Mouse (Mus musculus) G1E (cell line): Measurements from ENCODE around the gene Tmeff2. TPM values are rescaled to one million over a fixed set of nuclear protein-coding genes. Genes with fewer than 3 reads are reported as not detected.

Experiments
- ATAC-seq: 2 replicates; pipeline ENCODE4 v1.8.0; 2016; ENCODE audit warnings: mild to moderate bottlenecking; ENCODE audit not compliant: insufficient number of reproducible peaks, poor library complexity, low FRiP score, severe bottlenecking; ENCODE audit errors: extremely low read depth
- DNase-seq: peaks from one replicate; pipeline ENCODE4 v3.0.0; 2012; ENCODE audit warnings: low spot score
- H3K27me3 ChIP-seq: 2 replicates; pipeline ENCODE4 v1.6.1; 2012; ENCODE audit warnings: mild to moderate bottlenecking, low read length, inconsistent platforms; ENCODE audit not compliant: insufficient read depth
- H3K36me3 ChIP-seq: replicated peaks from 2 replicates; pipeline ENCODE3; 2012; ENCODE audit warnings: mild to moderate bottlenecking, inconsistent platforms
- H3K4me1 ChIP-seq: 2 replicates; pipeline ENCODE4 v1.6.1; 2012; ENCODE audit warnings: low read depth, low read length, inconsistent platforms, mixed read lengths; ENCODE audit not compliant: insufficient read depth
- H3K4me3 ChIP-seq: 2 replicates; pipeline ENCODE4 v1.5.1; 2012; ENCODE audit warnings: low read depth, mild to moderate bottlenecking, inconsistent platforms, low read length, moderate library complexity, mixed read lengths
- H3K9me3 ChIP-seq: replicated peaks from 2 replicates; pipeline ENCODE4 v1.6.1; 2012; ENCODE audit warnings: inconsistent platforms
- CTCF ChIP-seq: IDR thresholded peaks from 2 replicates; pipeline ENCODE4 v1.5.1; 2012; ENCODE audit warnings: low read depth, low read length, inconsistent platforms, mixed read lengths
- GATA1 ChIP-seq: IDR thresholded peaks from 2 replicates; pipeline ENCODE4 v1.6.1; 2012; ENCODE audit warnings: borderline replicate concordance, low read length, inconsistent platforms, mixed read lengths
- GATA2 ChIP-seq: IDR thresholded peaks from 2 replicates; pipeline ENCODE4 v1.6.1; 2012; ENCODE audit warnings: low read depth, low read length, inconsistent platforms, borderline replicate concordance
- POLR2AphosphoS5 ChIP-seq: IDR thresholded peaks from 2 replicates; pipeline ENCODE4 v1.6.1; 2012; ENCODE audit warnings: low read depth, low read length, inconsistent platforms; ENCODE audit not compliant: insufficient replicate concordance
- TAL1 ChIP-seq: conservative IDR thresholded peaks from 2 replicates; pipeline ENCODE4 v1.6.1; 2012; ENCODE audit warnings: low read depth, low read length, inconsistent platforms, mixed read lengths
- polyA plus RNA-seq: library from polyadenylated mRNA; stranded (reverse); fragments of >175 nt; gene quantifications from 2 replicates; pipeline ENCODE4 v1.2.3, GENCODE M21; 2012
- total RNA-seq, 2 experiments: library from RNA; stranded (forward) in 1 of 2; stranded (reverse) in 1 of 2; fragments of 200-1000 nt in 1 of 2; fragments of >200 nt in 1 of 2; fragmentation: Nextera tagmentation in 1 of 2; gene quantifications; 2 replicates each; pipeline ENCODE4 v1.2.3; 2014 to 2017

The Tmeff2 gene
- total and polyA plus RNA-seq, 3 experiments: 0.49 TPM; not detected in 2

- DNase-seq (no peak), ATAC-seq (no peak)
- TF ChIP-seq GATA1: no peak
- no peak for TF ChIP-seq GATA2
- TF ChIP-seq TAL1: no peak
- no peak for TF ChIP-seq CTCF
- TF ChIP-seq POLR2AphosphoS5: no peak
Observed at GRCm38 (mm10) chr1:51152017-51152416, 251.6 kb downstream of the Tmeff2 start.

DNA sequence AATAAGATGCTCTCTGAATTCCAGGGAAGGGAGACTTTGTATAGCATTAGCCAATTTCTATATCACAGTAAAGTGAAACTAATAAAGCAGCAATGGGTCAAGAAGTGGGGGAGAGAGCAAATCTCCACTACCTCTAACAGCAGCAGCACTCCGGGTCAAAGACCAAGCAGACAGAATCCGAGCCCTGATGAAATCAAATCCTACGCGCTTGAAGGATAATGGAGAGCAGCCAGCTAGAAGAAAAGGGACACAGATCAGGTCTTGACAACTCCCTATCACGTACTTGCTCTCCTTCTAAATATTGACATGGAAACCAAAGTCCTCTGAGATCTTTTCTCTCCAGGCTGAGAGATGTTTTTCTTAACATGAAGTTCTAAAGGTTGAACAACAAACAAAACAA, 252.4 kb downstream of the Tmeff2 start:
- Histone ChIP-seq H3K4me3 (no peak overlapping the region), H3K36me3 (no peaks in the 10 kb centered on the region), H3K4me1 (no peaks in the 10 kb centered on the region), H3K9me3 (no peaks in the 10 kb centered on the region), H3K27me3 (no peaks in the 10 kb centered on the region)
- DNase-seq (no peak), ATAC-seq (no peak)
- no peak for TF ChIP-seq GATA2
- no peak for TF ChIP-seq TAL1
- TF ChIP-seq GATA1: no peak
- TF ChIP-seq CTCF: no peak
- TF ChIP-seq POLR2AphosphoS5: no peak

More at GRCm38 (mm10) chr1:51152017-51152416, 251.6 kb downstream of the Tmeff2 start:
- H3K4me1 ChIP-seq: no peaks in the 10 kb centered on the region
- no peaks in the 10 kb centered on the region for H3K36me3 ChIP-seq
- no peak overlapping the region for H3K4me3 ChIP-seq
- H3K9me3 ChIP-seq: no peaks in the 10 kb centered on the region
- H3K27me3 ChIP-seq: no peaks in the 10 kb centered on the region

GRCm38 (mm10) chr1:51184276-51184675, 283.8 kb downstream of the Tmeff2 start:
- TF ChIP-seq GATA1 (no peak), CTCF (no peak), TAL1 (no peak), POLR2AphosphoS5 (no peak), GATA2 (no peak)
- ATAC-seq (no peak), DNase-seq (no peak)
- no peak overlapping the region for H3K4me3 ChIP-seq
- H3K36me3 ChIP-seq: no peaks in the 10 kb centered on the region
- H3K9me3 ChIP-seq: no peaks in the 10 kb centered on the region
- no peaks in the 10 kb centered on the region for H3K4me1 ChIP-seq
- no peaks in the 10 kb centered on the region for H3K27me3 ChIP-seq

GRCm38 (mm10) chr1:51189008-51189407, 288.6 kb downstream of the Tmeff2 start:
- TF ChIP-seq POLR2AphosphoS5 (no peak), CTCF (no peak), GATA2 (no peak), GATA1 (no peak), TAL1 (no peak)
- ATAC-seq: no peak

GRCm38 (mm10) chr1:51191253-51191652, 290.8 kb downstream of the Tmeff2 start:
- Histone ChIP-seq H3K9me3 (no peaks in the 10 kb centered on the region), H3K27me3 (no peaks in the 10 kb centered on the region), H3K4me1 (no peaks in the 10 kb centered on the region), H3K36me3 (no peaks in the 10 kb centered on the region), H3K4me3 (no peak overlapping the region)
- ATAC-seq: no peak
- DNase-seq: no peak
- TF ChIP-seq GATA1 (no peak), POLR2AphosphoS5 (no peak), TAL1 (no peak), GATA2 (no peak), CTCF (no peak)

More at GRCm38 (mm10) chr1:51189008-51189407, 288.6 kb downstream of the Tmeff2 start:
- no peak for DNase-seq
- H3K36me3 ChIP-seq: no peaks in the 10 kb centered on the region
- H3K9me3 ChIP-seq: no peaks in the 10 kb centered on the region
- no peaks in the 10 kb centered on the region for H3K27me3 ChIP-seq
- no peaks in the 10 kb centered on the region for H3K4me1 ChIP-seq
- no peak overlapping the region for H3K4me3 ChIP-seq

DNA sequence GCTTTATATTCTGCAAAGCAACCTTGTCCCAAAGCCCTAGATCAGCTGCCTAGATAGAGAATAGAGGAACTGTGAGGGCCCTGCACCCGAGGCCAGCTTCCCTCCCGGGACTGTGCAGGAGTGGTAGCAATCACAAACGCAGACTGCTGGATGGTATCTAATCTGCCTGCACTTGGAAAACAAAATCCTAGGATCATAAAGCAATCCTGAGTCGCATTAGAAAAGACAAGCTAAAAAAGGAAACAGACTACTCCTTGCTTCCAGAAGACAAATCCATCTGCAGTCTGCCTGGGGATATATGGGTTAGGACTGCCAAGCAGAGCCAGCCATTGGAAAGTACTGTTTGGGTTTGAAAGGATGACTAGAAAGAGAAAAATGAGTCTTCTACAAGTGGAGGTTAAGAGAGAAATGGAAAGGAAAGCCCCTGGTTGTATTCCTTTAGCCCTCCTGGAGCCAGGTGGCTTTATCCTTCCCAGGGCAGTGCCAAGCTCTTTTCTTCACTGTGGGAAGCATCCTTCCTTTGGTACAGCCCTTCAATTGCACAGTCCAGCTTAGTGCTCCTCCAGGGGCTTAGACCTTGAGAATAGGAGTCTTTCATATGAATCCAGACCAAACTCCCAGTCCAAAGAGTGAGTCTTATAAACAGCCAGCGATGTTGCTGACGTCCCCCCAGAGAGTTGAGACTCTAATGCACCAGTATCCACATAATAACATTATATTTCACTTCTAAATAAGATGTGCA, 291.6 kb downstream of the Tmeff2 start:
- no peaks in the 10 kb centered on the region for H3K9me3 ChIP-seq
- TF ChIP-seq GATA2 (no peak), GATA1 (no peak), POLR2AphosphoS5 (no peak), TAL1 (no peak), CTCF (no peak)
- H3K27me3 ChIP-seq: no peaks in the 10 kb centered on the region
- no peak overlapping the region for H3K4me3 ChIP-seq
- no peaks in the 10 kb centered on the region for H3K36me3 ChIP-seq
- DNase-seq: no peak
- ATAC-seq: no peak
- H3K4me1 ChIP-seq: no peaks in the 10 kb centered on the region
